Mouse (Mus musculus): Measurements from ENCODE around the gene Ssna1. TPM values are rescaled to one million over a fixed set of nuclear protein-coding genes. Genes with fewer than 3 reads are reported as not detected.

The Ssna1 gene
- total RNA-seq, 2 experiments from 2014 or later = 25.8 to 25.9 TPM

Other genes with a start within 250 kb of the Ssna1 start
- gene Nsmf, start 218.1 kb downstream of the Ssna1 start, total RNA-seq (2021) = 10 to 100 TPM in 1 of 2 experiments, 1 to 10 TPM in 1; 7.9 to 10.7 TPM
- under 1 TPM in 1 of 2 experiments, not detected in 1; 0.23 TPM for gene Entpd8, start 192.1 kb downstream of the Ssna1 start, total RNA-seq (2021)
- gene Noxa1, start 177.3 kb downstream of the Ssna1 start, total RNA-seq (2021) = not detected
- gene Nrarp, start 91.7 kb downstream of the Ssna1 start, total RNA-seq (2021) = 1 to 10 TPM; 5.9 to 6.7 TPM
- 1 to 10 TPM in 1 of 2 experiments, under 1 TPM in 1; 0.54 to 1.2 TPM for gene Tor4a, start 75.6 kb downstream of the Ssna1 start, total RNA-seq (2021)
- 10 to 100 TPM; 18.2 to 19.5 TPM for gene Nelfb, start 60.9 kb downstream of the Ssna1 start, total RNA-seq (2021)
- gene Stpg3, start 57.8 kb downstream of the Ssna1 start, total RNA-seq (2021) = not detected
- not detected for gene Fam166a, start 53.7 kb downstream of the Ssna1 start, total RNA-seq (2021)
- 100 to 1,000 TPM; 189 to 229 TPM for gene Tubb4b, start 47.7 kb downstream of the Ssna1 start, total RNA-seq (2021)
- not detected for gene Slc34a3, start 38.1 kb downstream of the Ssna1 start, total RNA-seq (2021)
- gene Rnf224, start 35.7 kb downstream of the Ssna1 start, total RNA-seq (2021) = not detected
- gene Rnf208, start 30.2 kb downstream of the Ssna1 start, total RNA-seq (2021) = under 1 TPM; 0.84 to 0.91 TPM
- gene Cysrt1, start 30.0 kb downstream of the Ssna1 start, total RNA-seq (2021) = not detected
- 1 to 10 TPM in 1 of 2 experiments, under 1 TPM in 1; 0.39 to 1.1 TPM for gene AL732309.1, start 25.6 kb downstream of the Ssna1 start, total RNA-seq (2021)
- 10 to 100 TPM; 10.4 to 12.0 TPM for gene Tmem203, start 17.0 kb downstream of the Ssna1 start, total RNA-seq (2021)
- 1 to 10 TPM; 3.8 to 4.5 TPM for gene Tprn, start 9.8 kb downstream of the Ssna1 start, total RNA-seq (2021)
- gene Anapc2, start within 50 bp of the Ssna1 start, total RNA-seq (2021) = 10 to 100 TPM; 27.0 to 27.8 TPM
- gene Tmem210, start 15.7 kb upstream of the Ssna1 start, total RNA-seq (2021) = not detected
- gene Lrrc26, start 17.5 kb upstream of the Ssna1 start, total RNA-seq (2021) = not detected
- not detected for gene Grin1, start 46.7 kb upstream of the Ssna1 start, total RNA-seq (2021)
- 10 to 100 TPM; 11.9 to 15.0 TPM for gene Man1b1, start 59.9 kb upstream of the Ssna1 start, total RNA-seq (2021)
- 10 to 100 TPM in 1 of 2 experiments, 1 to 10 TPM in 1; 8.7 to 11.9 TPM for gene Dpp7, start 83.9 kb upstream of the Ssna1 start, total RNA-seq (2021)
- 1 to 10 TPM; 2.2 to 3.4 TPM for gene Uap1l1, start 93.2 kb upstream of the Ssna1 start, total RNA-seq (2021)
- under 1 TPM; 0.10 to 0.26 TPM for gene Sapcd2, start 99.9 kb upstream of the Ssna1 start, total RNA-seq (2021)
- gene Entpd2, start 123.4 kb upstream of the Ssna1 start, total RNA-seq (2021) = 1 to 10 TPM; 7.2 to 9.5 TPM
- 10 to 100 TPM; 14.2 to 17.6 TPM for gene Npdc1, start 126.9 kb upstream of the Ssna1 start, total RNA-seq (2021)
- not detected for gene Fut7, start 150.8 kb upstream of the Ssna1 start, total RNA-seq (2021)
- 10 to 100 TPM; 12.3 to 16.5 TPM for gene Abca2, start 156.3 kb upstream of the Ssna1 start, total RNA-seq (2021)
- under 1 TPM; 0.35 to 0.46 TPM for gene Clic3, start 184.4 kb upstream of the Ssna1 start, total RNA-seq (2021)
- gene Paxx, start 188.7 kb upstream of the Ssna1 start, total RNA-seq (2021) = 10 to 100 TPM; 13.4 to 13.6 TPM
- gene Ptgds, start 197.6 kb upstream of the Ssna1 start, total RNA-seq (2021) = under 1 TPM in 1 of 2 experiments, not detected in 1; 0.39 TPM
- not detected for gene Lcn12, start 221.5 kb upstream of the Ssna1 start, total RNA-seq (2021)
- 10 to 100 TPM; 75.3 to 83.6 TPM for gene Fbxw5, start 228.3 kb upstream of the Ssna1 start, total RNA-seq (2021)
- 1 to 10 TPM; 1.4 to 1.5 TPM for gene C8g, start 229.3 kb upstream of the Ssna1 start, total RNA-seq (2021)